Mouse (Mus musculus): ENCODE results near the gene Fat3. TPM values are rescaled to one million over a fixed set of nuclear protein-coding genes. Genes with fewer than 3 reads are reported as not detected.

Gene Fat3
- polyA plus RNA-seq, 1 experiment = 0.12 TPM

- Histone ChIP-seq H3K4me1 (ENCODE audit: control insufficient read depth, insufficient read depth, low read length) (no peaks in the 10 kb centered on the region), H3K27ac (ENCODE audit: insufficient read depth, low read depth, low read length) (no peak overlapping the region), H3K4me3 (ENCODE audit: insufficient read depth, low read length) (no peak overlapping the region)
- TF ChIP-seq POLR2A (IDR thresholded peaks at IDR 0.05; ENCODE audit: borderline replicate concordance, low read depth, low read length) (no peak), CTCF (IDR thresholded peaks at IDR 0.05; ENCODE audit: low read depth, low read length) (no peak)
Measured at GRCm38 (mm10) chr9:16441930-16442329, 59.2 kb downstream of the Fat3 start.

DNA sequence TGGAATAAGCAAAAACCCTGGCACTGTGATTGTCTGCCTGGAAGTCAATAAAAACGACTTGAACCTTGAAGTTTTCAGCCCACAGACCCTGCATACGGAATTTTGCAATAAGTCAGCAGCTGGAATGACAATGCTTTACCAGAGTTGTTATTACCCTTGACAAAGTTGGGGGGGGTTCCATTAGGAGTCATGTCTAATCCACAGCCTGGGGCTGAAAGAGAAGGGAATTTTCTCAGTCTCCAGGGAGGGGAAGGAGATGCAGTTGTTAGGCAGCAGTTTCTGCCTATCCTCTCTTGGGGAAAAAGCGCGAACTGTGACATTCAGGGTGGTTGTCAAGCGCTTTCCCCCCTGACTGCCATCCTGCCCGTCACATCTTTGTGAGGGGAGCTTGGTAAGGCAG lies 60.4 kb downstream of the Fat3 start:
- no peak overlapping the region for H3K4me3 ChIP-seq (ENCODE audit: insufficient read depth, low read length)

DNA sequence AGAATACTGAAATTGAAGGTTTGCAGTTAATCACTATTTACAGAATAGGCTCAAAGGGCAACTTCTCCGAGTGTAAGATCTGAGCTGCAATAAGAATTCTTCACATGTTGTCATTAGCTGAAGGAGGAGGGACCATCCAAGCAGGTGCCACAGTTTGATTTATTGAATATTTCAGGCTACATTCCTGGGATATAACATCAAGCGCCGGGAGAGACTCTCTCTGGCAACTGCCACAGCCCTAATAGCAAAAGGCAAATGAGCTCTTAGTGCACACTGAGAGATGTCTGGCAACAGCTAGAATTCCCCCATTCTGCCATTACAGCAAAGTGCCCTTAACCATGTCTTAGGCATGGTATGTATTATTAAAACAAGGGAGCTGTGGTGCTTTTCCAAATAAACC lies 61.1 kb downstream of the Fat3 start:
- H3K4me1 ChIP-seq (ENCODE audit: control insufficient read depth, insufficient read depth, low read length) = peaks cover 1% of the 10 kb centered on the region; the same call in 1 of the 2 replicates
- no peak overlapping the region for H3K27ac ChIP-seq (ENCODE audit: insufficient read depth, low read depth, low read length)
- no peak for TF ChIP-seq POLR2A (IDR thresholded peaks at IDR 0.05; ENCODE audit: borderline replicate concordance, low read depth, low read length)
- TF ChIP-seq CTCF (IDR thresholded peaks at IDR 0.05; ENCODE audit: low read depth, low read length) = no peak
- no peak overlapping the region for H3K4me3 ChIP-seq (ENCODE audit: insufficient read depth, low read length)

More for the DNA sequence above, 60.4 kb downstream of the Fat3 start:
- Histone ChIP-seq H3K4me1 (ENCODE audit: control insufficient read depth, insufficient read depth, low read length) (no peaks in the 10 kb centered on the region), H3K27ac (ENCODE audit: insufficient read depth, low read depth, low read length) (no peak overlapping the region)
- TF ChIP-seq POLR2A (IDR thresholded peaks at IDR 0.05; ENCODE audit: borderline replicate concordance, low read depth, low read length) = no peak
- TF ChIP-seq CTCF (IDR thresholded peaks at IDR 0.05; ENCODE audit: low read depth, low read length) = no peak

- Histone ChIP-seq H3K4me1 (ENCODE audit: control insufficient read depth, insufficient read depth, low read length) (peaks cover 4% of the 10 kb centered on the region), H3K27ac (ENCODE audit: insufficient read depth, low read depth, low read length) (no peak overlapping the region), H3K4me3 (ENCODE audit: insufficient read depth, low read length) (no peak overlapping the region)
- TF ChIP-seq POLR2A (IDR thresholded peaks at IDR 0.05; ENCODE audit: borderline replicate concordance, low read depth, low read length) = no peak
- no peak for TF ChIP-seq CTCF (IDR thresholded peaks at IDR 0.05; ENCODE audit: low read depth, low read length)
Measured at GRCm38 (mm10) chr9:16437805-16438204, 63.3 kb downstream of the Fat3 start.

DNA sequence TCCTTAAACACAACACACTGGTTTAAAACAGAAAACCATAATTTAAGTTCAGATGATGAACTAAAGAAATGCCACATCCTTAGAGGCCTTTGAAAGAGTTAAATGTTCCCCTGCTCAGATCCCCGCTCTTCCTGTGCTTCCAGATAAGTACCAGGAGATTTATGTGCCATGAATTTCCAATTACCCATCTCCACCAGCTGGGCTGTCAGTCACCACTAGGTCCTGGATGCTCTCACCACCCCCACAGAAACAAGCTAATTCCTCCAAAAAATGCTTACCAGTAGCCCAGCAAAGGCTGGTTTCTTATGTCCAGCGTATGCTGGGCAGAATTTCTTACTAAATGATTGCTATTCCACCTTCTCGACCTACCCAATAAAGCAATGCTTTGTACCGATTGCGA lies 72.5 kb downstream of the Fat3 start:
- no peak overlapping the region for H3K27ac ChIP-seq (ENCODE audit: insufficient read depth, low read depth, low read length)
- peaks cover 7% of the 10 kb centered on the region for H3K4me1 ChIP-seq (ENCODE audit: control insufficient read depth, insufficient read depth, low read length)
- no peak overlapping the region for H3K4me3 ChIP-seq (ENCODE audit: insufficient read depth, low read length)
- TF ChIP-seq POLR2A (IDR thresholded peaks at IDR 0.05; ENCODE audit: borderline replicate concordance, low read depth, low read length) = no peak
- no peak for TF ChIP-seq CTCF (IDR thresholded peaks at IDR 0.05; ENCODE audit: low read depth, low read length)

GRCm38 (mm10) chr9:16422707-16423106 lies 78.4 kb downstream of the Fat3 start:
- H3K4me3 ChIP-seq (ENCODE audit: insufficient read depth, low read length) = no peak overlapping the region
- peaks cover 6% of the 10 kb centered on the region for H3K4me1 ChIP-seq (ENCODE audit: control insufficient read depth, insufficient read depth, low read length)
- no peak overlapping the region for H3K27ac ChIP-seq (ENCODE audit: insufficient read depth, low read depth, low read length)
- TF ChIP-seq POLR2A (IDR thresholded peaks at IDR 0.05; ENCODE audit: borderline replicate concordance, low read depth, low read length) (no peak), CTCF (IDR thresholded peaks at IDR 0.05; ENCODE audit: low read depth, low read length) (no peak)

GRCm38 (mm10) chr9:16402815-16403214 lies 98.3 kb downstream of the Fat3 start:
- 0 out of 2 replicates have a peak, but pooled peaks cover 2% of the 10 kb centered on the region for H3K4me1 ChIP-seq (ENCODE audit: control insufficient read depth, insufficient read depth, low read length)
- H3K4me3 ChIP-seq (ENCODE audit: insufficient read depth, low read length) = no peak overlapping the region
- TF ChIP-seq POLR2A (IDR thresholded peaks at IDR 0.05; ENCODE audit: borderline replicate concordance, low read depth, low read length) = no peak
- no peak for TF ChIP-seq CTCF (IDR thresholded peaks at IDR 0.05; ENCODE audit: low read depth, low read length)
- H3K27ac ChIP-seq (ENCODE audit: insufficient read depth, low read depth, low read length) = no peak overlapping the region

- TF ChIP-seq POLR2A (IDR thresholded peaks at IDR 0.05; ENCODE audit: borderline replicate concordance, low read depth, low read length) (no peak), CTCF (IDR thresholded peaks at IDR 0.05; ENCODE audit: low read depth, low read length) (no peak)
- Histone ChIP-seq H3K4me3 (ENCODE audit: insufficient read depth, low read length) (no peak overlapping the region), H3K27ac (ENCODE audit: insufficient read depth, low read depth, low read length) (no peak overlapping the region), H3K4me1 (ENCODE audit: control insufficient read depth, insufficient read depth, low read length) (0 out of 2 replicates have a peak, but pooled peaks cover 2% of the 10 kb centered on the region)
Measured at GRCm38 (mm10) chr9:16398734-16399686, 102.1 kb downstream of the Fat3 start.

- Histone ChIP-seq H3K27ac (ENCODE audit: insufficient read depth, low read depth, low read length) (no peak overlapping the region), H3K4me3 (ENCODE audit: insufficient read depth, low read length) (no peak overlapping the region), H3K4me1 (ENCODE audit: control insufficient read depth, insufficient read depth, low read length) (no peaks in the 10 kb centered on the region)
- no peak for TF ChIP-seq POLR2A (IDR thresholded peaks at IDR 0.05; ENCODE audit: borderline replicate concordance, low read depth, low read length)
- TF ChIP-seq CTCF (IDR thresholded peaks at IDR 0.05; ENCODE audit: low read depth, low read length) = no peak
Measured at GRCm38 (mm10) chr9:16389141-16389540, 111.9 kb downstream of the Fat3 start.

DNA sequence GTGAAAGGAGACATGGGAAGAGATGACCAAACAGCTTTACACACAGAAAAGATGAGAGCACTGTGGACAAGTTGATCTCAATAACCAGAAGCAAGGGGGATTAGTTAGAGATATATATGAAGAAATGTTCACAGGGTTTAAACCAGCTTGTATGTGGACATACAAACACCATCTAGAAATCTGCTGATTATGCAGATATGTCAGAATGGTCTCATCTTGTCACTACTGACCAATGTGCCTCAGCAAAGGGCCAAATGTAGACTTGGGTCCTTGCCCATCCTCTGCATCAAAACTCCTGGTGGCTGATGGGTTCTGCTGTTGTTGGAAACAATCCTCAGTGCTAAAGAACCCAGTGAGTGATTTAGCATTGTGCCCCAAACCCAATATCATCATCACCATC lies 113.6 kb downstream of the Fat3 start:
- no peak for TF ChIP-seq CTCF (IDR thresholded peaks at IDR 0.05; ENCODE audit: low read depth, low read length)
- no peak for TF ChIP-seq POLR2A (IDR thresholded peaks at IDR 0.05; ENCODE audit: borderline replicate concordance, low read depth, low read length)

More for the DNA sequence above, 113.6 kb downstream of the Fat3 start:
- Histone ChIP-seq H3K27ac (ENCODE audit: insufficient read depth, low read depth, low read length) (no peak overlapping the region), H3K4me1 (ENCODE audit: control insufficient read depth, insufficient read depth, low read length) (no peaks in the 10 kb centered on the region), H3K4me3 (ENCODE audit: insufficient read depth, low read length) (no peak overlapping the region)

Measured in bone marrow macrophage, adult 2 months (primary cell).